Mouse (Mus musculus) monocyte, adult 2 months (primary cell): ENCODE results near the gene Slc41a3.
A peak's percentile ranks its signal among the peaks of the same experiment; 100 is the strongest.

ENCODE experiments used
- DNase-seq, 2 experiments: peaks; one replicate each; pipeline ENCODE4 v3.0.0; 2022; ENCODE audit warnings: low spot score in 2 of 2, low read depth in 1 of 2

Gene Slc41a3

GRCm38 (mm10) chr6:90604533-90605297, at the start of gene Slc41a3:
TSS of gene Slc41a3 (plus strand) at chr6:90604725.
- peak; percentile 81 to 89 for DNase-seq

- no peak for DNase-seq
These were observed 47.9 kb upstream of the Slc41a3 start for GRCm38 (mm10) chr6:90556534-90557058.

GRCm38 (mm10) chr6:90557077-90557476, 47.4 kb upstream of the Slc41a3 start:
- DNase-seq = no peak

GRCm38 (mm10) chr6:90557829-90558693, 46.5 kb upstream of the Slc41a3 start:
- DNase-seq = no peak

GRCm38 (mm10) chr6:90560390-90561058, 44.0 kb upstream of the Slc41a3 start:
- no peak for DNase-seq

GRCm38 (mm10) chr6:90561234-90561781, 43.2 kb upstream of the Slc41a3 start:
- DNase-seq = no peak

- DNase-seq = no peak
These were observed 40.3 kb upstream of the Slc41a3 start for GRCm38 (mm10) chr6:90564240-90564639.

- no peak for DNase-seq
These were observed 38.9 kb upstream of the Slc41a3 start for GRCm38 (mm10) chr6:90565357-90566215.

GRCm38 (mm10) chr6:90567486-90567885, 37.0 kb upstream of the Slc41a3 start:
- DNase-seq = no peak

- DNase-seq = no peak
These were observed 36.6 kb upstream of the Slc41a3 start for GRCm38 (mm10) chr6:90567928-90568327.

GRCm38 (mm10) chr6:90568721-90569120, 35.8 kb upstream of the Slc41a3 start:
- no peak for DNase-seq

GRCm38 (mm10) chr6:90569736-90570383, 34.7 kb upstream of the Slc41a3 start:
- no peak for DNase-seq

- DNase-seq = no peak
These were observed 34.1 kb upstream of the Slc41a3 start for GRCm38 (mm10) chr6:90570392-90570791.

- peak in 1 of 2 experiments; percentile 33 for DNase-seq
These were observed 29.2 kb upstream of the Slc41a3 start for GRCm38 (mm10) chr6:90575261-90575715.

GRCm38 (mm10) chr6:90578174-90578573, 26.4 kb upstream of the Slc41a3 start:
- DNase-seq = no peak

GRCm38 (mm10) chr6:90582331-90582730, 22.2 kb upstream of the Slc41a3 start:
- DNase-seq = no peak

GRCm38 (mm10) chr6:90588113-90588512, 16.4 kb upstream of the Slc41a3 start:
- no peak for DNase-seq

GRCm38 (mm10) chr6:90590707-90591106, 13.8 kb upstream of the Slc41a3 start:
- DNase-seq = no peak

- no peak for DNase-seq
These were observed 9.6 kb upstream of the Slc41a3 start for GRCm38 (mm10) chr6:90594972-90595371.
